Mouse (Mus musculus) CD4-positive, CD25-positive, alpha-beta regulatory T cell, adult 2 months (primary cell): ENCODE results near the gene Hemgn.
A peak's percentile ranks its signal among the peaks of the same experiment; 100 is the strongest.

Experiments used
- DNase-seq: peaks from one replicate; pipeline ENCODE4 v3.0.0-alpha.2; 2012; ENCODE audit warnings: low read depth, low spot score

Hemgn gene

GRCm38 (mm10) chr4:46417491-46417890 is 4.2 kb upstream of the Hemgn start:
- DNase-seq, result peak; percentile 25

- DNase-seq, result peak; percentile 12
Measured at GRCm38 (mm10) chr4:46412113-46412512, 1.2 kb downstream of the Hemgn start.

- peak; percentile 54 for DNase-seq
Measured at GRCm38 (mm10) chr4:46411489-46411888, 1.8 kb downstream of the Hemgn start.

- no peak for DNase-seq
Measured at GRCm38 (mm10) chr4:46410677-46411076, 2.6 kb downstream of the Hemgn start.

GRCm38 (mm10) chr4:46406966-46407703 is 6.2 kb downstream of the Hemgn start:
- DNase-seq, result no peak

GRCm38 (mm10) chr4:46404042-46404795 is 9.1 kb downstream of the Hemgn start:
- DNase-seq, result peak; percentile 58

GRCm38 (mm10) chr4:46398839-46399238 is 14.5 kb downstream of the Hemgn start:
- DNase-seq, result no peak

GRCm38 (mm10) chr4:46395736-46396135 is 17.6 kb downstream of the Hemgn start:
- DNase-seq, result no peak

- no peak for DNase-seq
Measured at GRCm38 (mm10) chr4:46394388-46394787, 18.9 kb downstream of the Hemgn start.

- DNase-seq, result peak; percentile 93
Measured at GRCm38 (mm10) chr4:46390390-46390970, 22.8 kb downstream of the Hemgn start.

- peak; percentile 73 for DNase-seq
Measured at GRCm38 (mm10) chr4:46389612-46390341, 23.5 kb downstream of the Hemgn start.

GRCm38 (mm10) chr4:46389013-46389611 is 24.2 kb downstream of the Hemgn start, which contains the start of gene Trmo:
Gene Trmo, minus strand, starts transcription at chr4:46389437.
- DNase-seq, result peak; percentile 98

GRCm38 (mm10) chr4:46388556-46388955 is 24.8 kb downstream of the Hemgn start:
- peak; percentile 60 for DNase-seq

- DNase-seq, result peak; percentile 85
Measured at GRCm38 (mm10) chr4:46374869-46375368, 38.4 kb downstream of the Hemgn start.

GRCm38 (mm10) chr4:46374455-46374854 is 38.9 kb downstream of the Hemgn start:
- DNase-seq, result peak; percentile 68

- no peak for DNase-seq
Measured at GRCm38 (mm10) chr4:46371030-46371429, 42.3 kb downstream of the Hemgn start.

- DNase-seq, result no peak
Measured at GRCm38 (mm10) chr4:46370406-46370805, 42.9 kb downstream of the Hemgn start.

- DNase-seq, result no peak
Measured at GRCm38 (mm10) chr4:46369070-46369469, 44.2 kb downstream of the Hemgn start.

- DNase-seq, result no peak
Measured at GRCm38 (mm10) chr4:46367487-46367959, 45.8 kb downstream of the Hemgn start.

GRCm38 (mm10) chr4:46364360-46364759 is 48.9 kb downstream of the Hemgn start:
- DNase-seq, result no peak

GRCm38 (mm10) chr4:46361258-46361657 is 52.0 kb downstream of the Hemgn start:
- DNase-seq, result no peak
